Mouse (Mus musculus) kidney, postnatal 14 days (tissue): Measurements from ENCODE around the gene Stip1.

ENCODE experiments used
- DNase-seq: peaks from one replicate; pipeline ENCODE4 v3.0.0; 2022; ENCODE audit warnings: mixed read lengths

The Stip1 gene

DNA sequence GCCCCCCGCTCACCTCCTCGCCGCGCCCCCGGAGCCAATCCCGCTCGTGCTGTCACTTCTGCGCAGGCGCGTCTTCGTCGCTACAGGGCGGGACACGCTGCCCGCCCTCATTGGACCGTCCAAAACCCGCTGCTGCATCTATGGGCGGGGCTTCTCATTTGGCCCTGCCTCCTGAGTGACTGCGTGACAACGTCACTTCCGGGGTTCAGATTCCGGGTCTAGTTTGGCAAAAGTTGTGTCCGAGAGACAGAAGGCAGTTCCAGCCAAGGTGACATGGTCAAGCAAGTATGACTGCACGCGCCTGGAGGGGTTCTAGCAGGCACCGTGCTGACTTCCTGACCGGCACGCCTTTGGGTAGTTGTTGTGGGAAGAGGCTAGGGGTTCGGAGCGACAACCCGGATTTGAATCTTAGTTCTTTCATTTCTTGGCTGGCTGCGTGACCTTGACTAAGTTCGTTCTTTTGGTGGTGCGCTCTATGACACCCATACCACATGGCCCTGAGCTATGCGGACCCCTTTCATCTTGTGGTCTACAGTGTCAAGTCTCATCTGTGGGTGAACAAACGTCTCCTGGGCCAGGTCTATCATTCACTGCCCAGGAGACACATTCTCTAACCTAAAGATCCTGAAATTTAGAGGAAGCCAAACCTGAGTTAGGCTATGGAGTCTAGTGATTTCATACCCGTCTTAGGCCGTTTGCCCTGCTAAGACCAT is 59.2 kb downstream of the Stip1 start, which contains the start of gene Fkbp2:
Fkbp2 (minus strand) TSS at position 121 of the 713 bp plus-strand sequence.
- peak; percentile 99 for DNase-seq

DNA sequence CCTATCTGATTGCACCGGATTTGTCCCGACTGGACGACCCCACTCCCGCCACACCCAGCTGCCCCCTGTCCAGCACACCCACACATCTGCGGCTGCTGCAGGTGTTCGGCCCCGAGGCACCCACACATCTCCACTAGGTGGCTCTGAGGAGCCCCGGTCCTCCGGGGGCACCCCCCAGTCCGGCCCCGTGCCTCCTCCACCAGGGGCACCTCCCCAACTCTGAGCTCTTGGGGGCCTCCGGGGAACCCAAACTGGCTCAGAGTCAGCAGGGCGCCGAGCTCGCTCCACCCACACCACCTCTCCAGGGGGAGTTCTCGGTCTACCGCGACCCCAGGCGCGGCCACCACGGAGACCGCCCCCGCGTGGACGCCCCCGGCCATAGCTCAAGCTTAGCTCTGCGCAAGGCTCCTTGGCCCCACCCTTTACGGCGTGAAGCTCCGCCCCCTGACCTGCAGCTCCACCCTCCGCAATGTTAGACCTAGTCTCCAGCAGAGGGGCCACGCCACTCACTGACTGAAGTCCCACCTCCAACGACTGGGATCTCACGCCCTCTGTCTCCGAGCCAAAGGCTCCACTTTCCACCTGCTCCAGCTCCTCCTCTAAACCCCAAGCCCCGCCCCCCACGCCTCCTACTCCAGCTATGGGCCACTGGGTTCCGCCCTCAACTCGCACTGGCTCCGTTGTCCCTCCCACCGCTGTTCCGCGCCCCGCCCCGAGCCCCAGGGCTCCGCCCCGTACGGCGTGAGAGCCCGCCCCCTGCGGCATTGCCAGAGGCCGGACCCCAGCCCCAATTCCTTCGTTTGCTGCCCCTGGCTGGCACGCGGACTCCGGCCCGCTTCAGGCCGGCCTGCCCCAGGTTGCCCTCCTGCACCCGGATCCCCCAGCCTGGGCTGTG is 60.0 kb downstream of the Stip1 start:
- DNase-seq = peak; percentile 100

DNA sequence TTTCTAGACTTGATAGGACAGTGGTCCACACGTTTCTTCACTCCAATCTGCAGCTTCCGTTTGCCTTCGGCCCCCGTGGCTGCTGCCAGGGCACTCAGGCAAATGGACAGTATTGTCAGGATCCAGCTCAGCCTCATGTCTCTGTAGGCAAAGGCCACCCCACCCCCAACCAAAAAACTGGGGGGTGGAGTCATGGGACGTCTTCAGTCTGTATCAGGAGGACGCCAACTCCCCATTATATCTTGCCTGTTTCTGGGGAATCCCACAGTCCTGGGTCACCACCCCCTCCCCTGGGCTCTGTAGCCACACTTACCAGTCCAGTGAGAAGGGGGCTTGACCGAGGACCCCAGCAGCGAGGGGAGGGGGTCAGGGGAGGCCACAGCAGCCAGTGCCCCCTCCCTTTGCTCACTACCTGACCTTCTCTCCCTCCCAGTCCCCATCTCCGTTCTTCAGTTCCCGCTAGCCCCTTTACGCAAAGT is 60.7 kb downstream of the Stip1 start:
- peak; percentile 43 for DNase-seq

DNA sequence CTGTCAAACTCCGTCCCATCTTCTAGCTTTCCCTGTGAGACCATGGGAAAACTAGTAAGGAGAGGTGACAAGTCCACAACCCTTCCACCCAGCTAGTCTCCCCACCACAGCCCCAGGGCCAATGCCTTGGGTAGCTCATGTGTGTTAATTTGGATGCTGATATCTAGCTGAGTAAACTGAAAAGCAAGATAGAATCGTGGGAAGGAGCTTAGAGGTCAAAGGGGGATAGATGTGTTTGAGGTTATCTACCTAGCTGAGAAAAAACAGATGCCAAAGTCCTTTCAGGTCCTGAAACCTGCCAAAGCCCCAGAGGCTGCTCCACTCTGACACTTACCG is 61.2 kb downstream of the Stip1 start:
- DNase-seq = no peak

DNA sequence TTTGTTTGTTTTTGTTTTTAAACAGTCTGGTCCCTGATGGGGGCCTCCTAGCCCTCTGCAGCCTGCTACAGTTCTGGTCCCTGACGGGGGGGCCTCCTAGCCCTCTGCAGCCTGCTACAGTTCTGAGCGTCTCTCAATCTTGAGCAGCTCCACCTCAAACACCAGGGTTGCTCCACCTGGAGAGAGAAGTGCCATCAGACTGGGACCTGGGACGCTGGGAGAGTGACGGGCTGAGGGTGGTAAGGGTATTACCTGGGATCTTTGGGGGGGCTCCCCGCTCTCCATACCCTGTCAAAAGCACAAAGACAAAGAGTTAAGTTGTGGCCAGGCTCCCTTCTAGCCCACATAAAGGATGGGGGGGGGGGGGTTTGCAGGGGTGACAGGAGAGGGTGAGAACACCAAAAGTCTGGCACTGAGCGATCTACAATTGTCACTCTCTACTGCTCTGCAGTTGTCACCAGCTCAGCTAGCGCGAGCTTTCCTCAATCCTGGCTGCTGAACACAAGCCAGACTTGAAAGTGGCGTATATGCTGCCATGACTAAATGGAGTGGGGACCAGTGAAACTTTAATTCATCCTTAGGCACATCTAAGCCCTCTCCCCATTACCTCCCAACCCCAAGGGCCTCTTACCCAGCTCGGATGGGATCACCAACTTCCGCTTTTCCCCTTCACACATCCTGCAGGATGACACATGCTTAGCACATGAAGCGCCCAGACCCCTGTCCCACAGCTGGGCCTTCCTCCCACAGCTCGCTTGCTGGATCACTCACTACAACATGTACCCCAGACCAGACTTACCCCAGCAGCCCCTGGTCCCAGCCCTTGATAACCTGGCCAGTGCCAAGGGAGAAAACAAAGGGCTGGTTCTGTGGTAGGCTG is 61.8 kb downstream of the Stip1 start:
- DNase-seq = no peak

DNA sequence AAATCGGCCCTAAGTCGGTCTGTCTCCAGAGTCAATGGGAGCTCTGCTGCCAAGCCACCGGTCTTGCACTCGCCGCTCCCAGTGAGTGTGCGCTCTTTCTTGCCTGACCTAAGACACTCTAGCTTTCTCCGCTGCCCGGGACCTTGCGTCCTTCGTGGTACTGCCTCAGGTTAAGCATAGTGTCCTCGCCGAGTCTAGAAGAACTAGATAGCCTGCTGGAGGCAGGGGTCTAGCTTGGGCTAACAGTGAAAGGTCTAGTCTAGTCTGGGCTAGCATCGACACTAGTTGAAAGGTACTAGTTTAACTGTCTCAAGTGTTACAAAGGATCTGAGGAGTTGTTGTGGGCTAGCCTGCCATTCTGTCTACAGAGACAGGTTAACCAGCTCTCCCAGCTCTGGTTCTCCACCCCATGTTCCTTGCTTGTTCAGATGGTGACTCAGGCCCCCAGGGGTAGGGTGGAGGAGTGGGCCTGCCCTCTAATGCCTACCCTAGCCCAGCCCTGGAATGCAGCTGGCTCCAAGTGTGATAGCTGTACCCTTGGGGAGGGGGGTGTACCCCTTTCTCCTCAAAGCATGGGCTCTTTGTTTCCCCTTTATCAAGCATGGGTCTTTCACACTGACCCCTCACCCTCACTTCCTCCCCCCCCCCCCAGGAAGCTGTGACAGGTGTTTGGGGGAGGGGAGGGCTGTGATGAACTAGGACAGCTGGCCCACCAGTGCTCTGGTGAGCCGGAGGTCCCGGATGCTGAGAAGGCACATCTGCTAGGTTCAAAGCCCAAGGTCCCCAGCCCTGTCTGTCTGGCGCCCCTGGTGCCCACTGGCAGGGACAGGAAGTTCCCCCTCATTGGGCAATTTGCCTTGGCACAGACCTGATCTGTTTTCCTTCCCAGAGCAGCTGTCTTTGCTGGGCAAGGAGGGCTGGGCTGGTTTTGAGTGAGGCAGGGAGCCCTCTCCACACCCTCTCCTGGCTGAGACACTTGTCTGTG is 63.9 kb downstream of the Stip1 start, which contains the start of gene Plcb3:
Plcb3 (minus strand) TSS at position 934 of the 985 bp plus-strand sequence.
- DNase-seq = peak; percentile 76

DNA sequence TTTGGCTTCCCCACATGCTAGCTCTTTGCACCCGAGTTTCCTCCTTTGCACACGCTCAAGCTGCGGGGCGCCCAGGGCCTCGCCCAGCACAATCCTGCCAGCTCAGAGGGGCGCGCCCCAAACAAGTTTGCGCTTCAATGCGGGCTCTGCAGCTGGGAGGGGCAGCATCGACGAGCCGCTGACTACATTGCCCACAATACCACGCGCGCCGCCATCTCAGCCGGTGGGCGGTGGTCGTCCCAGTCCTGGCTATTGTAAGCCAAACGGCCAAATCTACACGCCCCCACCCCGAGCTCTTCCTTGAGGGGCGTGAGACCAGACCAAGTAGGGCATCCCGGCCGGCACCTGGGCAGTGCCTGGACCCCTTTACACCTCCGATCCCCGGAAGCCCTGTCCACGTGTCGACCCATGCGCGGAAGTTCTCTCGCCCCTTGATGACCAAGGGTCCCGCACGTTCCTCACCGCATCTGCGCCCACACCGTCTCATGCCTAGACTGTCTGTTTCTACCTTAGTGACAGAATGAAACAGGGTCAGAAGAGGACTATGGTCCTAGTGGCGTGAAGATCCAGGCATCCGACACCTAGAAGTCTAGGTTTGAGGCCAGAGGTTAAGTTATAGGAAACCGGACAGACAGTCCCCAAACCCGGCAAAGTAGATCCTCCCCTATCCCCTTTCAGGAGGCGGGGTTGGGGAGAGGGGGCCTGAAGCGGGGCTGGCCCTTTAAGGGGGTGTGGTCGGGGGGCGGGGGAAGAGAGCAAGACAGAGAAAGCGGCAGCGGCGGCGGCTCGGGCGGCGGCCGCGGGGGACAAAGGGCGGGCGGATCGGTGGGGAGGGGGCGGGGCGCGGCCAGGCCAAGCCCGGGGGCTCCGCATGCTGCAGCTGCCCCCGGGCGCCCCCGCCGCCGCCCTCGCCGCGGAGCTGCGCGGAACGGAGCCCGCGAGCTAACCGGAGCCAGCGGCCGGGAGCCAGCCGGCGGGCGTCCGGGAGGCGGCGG is 65.3 kb downstream of the Stip1 start, which contains the start of gene Ppp1r14b:
Ppp1r14b (plus strand) TSS at position 758 of the 995 bp plus-strand sequence.
- DNase-seq = peak; percentile 89

DNA sequence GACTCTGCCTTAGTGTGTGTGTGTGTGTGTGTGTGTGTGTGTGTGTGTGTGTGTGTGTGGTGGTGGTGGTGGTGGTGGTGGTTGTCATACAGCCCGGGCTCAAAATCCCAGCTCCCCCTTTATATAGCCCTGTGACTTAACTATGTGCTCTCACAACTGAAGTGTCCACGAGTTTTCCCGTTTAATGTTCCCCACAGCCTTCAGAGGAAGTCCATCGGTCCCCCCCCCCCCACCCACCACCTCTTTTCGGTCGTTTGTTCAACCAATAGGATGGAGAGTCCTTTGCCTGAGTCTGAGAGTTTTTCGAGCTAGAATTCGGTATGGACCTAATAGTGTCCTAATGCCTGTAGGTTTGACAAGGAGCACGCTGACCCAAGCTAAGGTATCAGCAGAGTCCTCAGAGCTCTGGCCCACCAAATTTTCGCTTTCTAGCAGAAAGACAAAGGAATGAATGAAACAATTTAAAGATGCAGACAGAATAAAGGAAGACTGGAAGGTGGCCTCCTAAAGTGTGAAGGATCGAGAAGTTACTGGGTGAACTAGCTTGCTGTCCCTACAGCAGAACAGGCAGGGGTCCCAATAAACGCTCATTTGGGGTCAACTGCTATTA is 66.1 kb downstream of the Stip1 start:
- DNase-seq = no peak

DNA sequence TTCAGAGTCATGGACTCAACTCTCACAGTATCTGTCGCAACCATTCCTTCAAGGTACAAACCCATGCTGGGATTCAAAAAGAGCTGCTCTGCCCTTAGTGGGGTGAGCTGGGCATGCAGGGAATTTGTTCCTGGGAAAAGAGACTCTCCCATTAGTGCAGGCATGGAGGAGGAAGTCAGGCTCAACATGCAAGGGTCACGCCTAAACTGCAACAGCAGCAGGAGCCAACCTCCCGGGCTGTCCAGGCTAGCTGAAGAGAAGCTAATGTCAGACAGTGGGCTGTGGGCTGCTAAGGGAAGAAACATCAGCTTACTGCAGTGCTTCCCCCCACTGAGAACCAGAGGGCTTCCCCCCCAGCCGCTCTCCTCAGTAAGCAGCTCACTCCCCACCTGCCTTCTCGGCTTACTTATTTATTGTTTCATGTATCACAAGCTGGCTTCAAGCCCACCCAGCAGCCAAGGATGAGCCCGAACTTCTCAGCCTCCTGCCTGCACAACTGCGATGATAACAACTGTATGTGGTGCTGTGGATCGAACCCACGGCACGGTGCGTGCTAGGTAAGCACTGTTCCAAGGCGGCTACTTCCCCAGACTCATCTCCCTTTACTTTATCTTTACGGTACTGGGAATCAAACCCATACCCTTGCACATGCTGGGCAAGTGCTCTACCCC is 67.4 kb downstream of the Stip1 start:
- DNase-seq = no peak

DNA sequence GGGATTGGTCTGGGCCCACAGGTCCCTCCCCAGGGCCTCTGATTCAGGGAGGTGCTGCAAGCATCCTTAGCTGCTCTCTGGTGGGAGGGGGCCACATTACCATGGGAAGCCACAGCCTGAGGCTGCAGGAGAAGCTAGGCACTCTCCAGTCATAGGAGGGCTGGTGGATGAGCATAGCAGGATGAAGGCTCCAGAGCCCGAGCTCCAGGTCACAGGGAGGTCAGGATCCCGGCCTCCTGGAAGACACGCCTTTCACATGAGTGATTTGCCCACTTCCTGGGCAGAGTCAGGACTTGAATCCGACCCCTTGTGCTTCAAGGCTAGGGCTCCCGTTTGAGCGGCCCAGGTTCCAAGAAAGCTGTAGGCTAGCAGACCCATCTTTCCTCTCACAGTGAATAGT is 68.1 kb downstream of the Stip1 start:
- no peak for DNase-seq
